Mouse (Mus musculus) heart, embryonic 14.5 days (tissue): ENCODE results near the gene Vwa8. TPM values are rescaled to one million over a fixed set of nuclear protein-coding genes. Genes with fewer than 3 reads are reported as not detected.

ENCODE experiments used
- ATAC-seq: fragments of 200-750 bp; cut with Nextera tagmentation; 2 replicates; pipeline ENCODE4 v1.8.0; 2017; ENCODE audit warnings: low read depth, moderate TSS enrichment; ENCODE audit not compliant: insufficient number of reproducible peaks, insufficient read depth, low FRiP score
- H3K27ac ChIP-seq, 2 experiments: fragments of 200-500 bp in 1 of 2; fragments of 300-500 bp in 1 of 2; sonication (generic) in 1 of 2; replicated peaks in 1 of 2; 2 replicates each; pipeline ENCODE4 v1.5.1; 2012 to 2014; ENCODE audit warnings: low read depth in 2 of 2, low read length in 2 of 2, control low read depth in 1 of 2, mild to moderate bottlenecking in 1 of 2, mixed read lengths in 1 of 2; ENCODE audit not compliant: control insufficient read depth in 1 of 2, insufficient read depth in 1 of 2
- H3K27me3 ChIP-seq: fragments of 300-500 bp; sonication (generic); 2 replicates; pipeline ENCODE4 v1.6.1; 2014; ENCODE audit warnings: mild to moderate bottlenecking, low read length, control low read depth; ENCODE audit not compliant: control insufficient read depth, insufficient read depth
- H3K36me3 ChIP-seq: fragments of 300-500 bp; sonication (generic); 2 replicates; pipeline ENCODE4 v1.6.1; 2014; ENCODE audit warnings: mild to moderate bottlenecking, control low read depth, low read length, mixed read lengths; ENCODE audit not compliant: control insufficient read depth, insufficient read depth
- H3K4me1 ChIP-seq, 2 experiments: fragments of 200-500 bp in 1 of 2; fragments of 300-500 bp in 1 of 2; sonication (generic) in 1 of 2; 2 replicates each; pipeline ENCODE4 v1.6.1; 2012 to 2014; ENCODE audit warnings: low read length in 2 of 2, control low read depth in 1 of 2, mixed read lengths in 1 of 2; ENCODE audit not compliant: control insufficient read depth in 2 of 2, insufficient read depth in 2 of 2
- H3K4me2 ChIP-seq: fragments of 300-500 bp; sonication (generic); 2 replicates; pipeline ENCODE4 v1.6.1; 2014; ENCODE audit warnings: mild to moderate bottlenecking, low read length
- H3K4me3 ChIP-seq, 2 experiments: fragments of 200-500 bp in 1 of 2; fragments of 300-500 bp in 1 of 2; sonication (generic) in 1 of 2; 2 replicates each; pipeline ENCODE4 v1.5.1; 2012 to 2014; ENCODE audit warnings: low read length in 2 of 2, mild to moderate bottlenecking in 2 of 2, control low read depth in 1 of 2, low read depth in 1 of 2, moderate library complexity in 1 of 2; ENCODE audit not compliant: control insufficient read depth in 1 of 2, insufficient read depth in 1 of 2
- H3K9ac ChIP-seq: fragments of 300-500 bp; sonication (generic); 2 replicates; pipeline ENCODE4 v1.6.1; 2014; ENCODE audit warnings: mild to moderate bottlenecking, low read length
- H3K9me3 ChIP-seq: fragments of 300-500 bp; sonication (generic); 2 replicates; pipeline ENCODE4 v1.6.1; 2016; ENCODE audit warnings: low read length, control low read depth; ENCODE audit not compliant: control insufficient read depth
- WGBS: fragments of 180-500 bp; shearing (Covaris S2); extraction: QIAGEN DNeasy Blood & Tissue Kit; methylation state at CpG from one replicate; pipeline ENCODE4 v1.1.7; 2014; 5-methylcytosine and 5-hydroxymethylcytosine counted together
- polyA plus RNA-seq: library from polyadenylated mRNA; unstranded; fragments of >200 nt; fragmentation: Nextera tagmentation; extraction: Ambion mirVana; gene quantifications from 2 replicates; pipeline ENCODE4 v1.2.1, GENCODE M21; 2014

Gene Vwa8
- polyA plus RNA-seq, 1 experiment from 2014 or later, result 23.1 TPM

DNA sequence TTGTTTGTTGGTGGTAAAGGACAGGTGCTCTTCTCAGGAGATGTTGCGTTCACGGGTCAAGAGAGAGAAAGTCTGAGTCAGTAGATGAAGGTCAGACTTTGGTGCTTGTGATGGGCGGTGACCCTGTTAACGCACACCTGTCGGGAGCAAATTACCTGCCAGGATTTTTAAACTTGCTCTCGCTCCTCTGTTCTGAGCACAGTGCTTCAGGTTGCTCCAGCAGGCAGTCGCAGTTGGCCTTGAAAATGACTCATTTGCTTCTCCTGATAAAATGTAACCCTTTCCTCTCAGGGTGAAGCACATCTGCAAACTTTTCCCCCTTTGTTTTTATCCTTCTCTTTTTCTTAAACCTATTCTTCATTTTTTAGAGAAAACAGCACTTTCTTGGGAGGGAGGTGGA, 234.7 kb downstream of the Vwa8 start:
- no peaks in the 10 kb centered on the region for H3K9me3 ChIP-seq
- no peak for ATAC-seq
- no peaks in the 10 kb centered on the region for H3K36me3 ChIP-seq
- H3K4me2 ChIP-seq, result no peak overlapping the region
- WGBS, result 46% methylated on average over 7 of the region's 7 CpGs
- peaks cover 3 to 4% of the 10 kb centered on the region in 2 experiments; a peak in 3 of 4 replicates for H3K4me1 ChIP-seq
- H3K27me3 ChIP-seq, result no peaks in the 10 kb centered on the region
- H3K9ac ChIP-seq, result no peak overlapping the region
- H3K27ac ChIP-seq, result peak overlapping the region in 1 of 2 experiments; percentile 14; a peak in 1 of 4 replicates
- H3K4me3 ChIP-seq, result no peak overlapping the region

- ATAC-seq, result no peak
- no peaks in the 10 kb centered on the region for H3K36me3 ChIP-seq
- no peaks in the 10 kb centered on the region for H3K9me3 ChIP-seq
- H3K4me2 ChIP-seq, result no peak overlapping the region
- no peak overlapping the region for H3K27ac ChIP-seq
- H3K27me3 ChIP-seq, result no peaks in the 10 kb centered on the region
- 69% methylated on average over 5 of the region's 5 CpGs for WGBS
- H3K4me3 ChIP-seq, result no peak overlapping the region
- H3K9ac ChIP-seq, result no peak overlapping the region
- H3K4me1 ChIP-seq, result peaks cover 9 to 16% of the 10 kb centered on the region in 2 experiments
Measured at GRCm38 (mm10) chr14:79086006-79086405, 237.2 kb downstream of the Vwa8 start.

GRCm38 (mm10) chr14:79089464-79089863, 240.6 kb downstream of the Vwa8 start:
- 24% methylated on average over 2 of the region's 2 CpGs for WGBS
- ATAC-seq, result peak; percentile 54; the same call in 1 of the 2 replicates

DNA sequence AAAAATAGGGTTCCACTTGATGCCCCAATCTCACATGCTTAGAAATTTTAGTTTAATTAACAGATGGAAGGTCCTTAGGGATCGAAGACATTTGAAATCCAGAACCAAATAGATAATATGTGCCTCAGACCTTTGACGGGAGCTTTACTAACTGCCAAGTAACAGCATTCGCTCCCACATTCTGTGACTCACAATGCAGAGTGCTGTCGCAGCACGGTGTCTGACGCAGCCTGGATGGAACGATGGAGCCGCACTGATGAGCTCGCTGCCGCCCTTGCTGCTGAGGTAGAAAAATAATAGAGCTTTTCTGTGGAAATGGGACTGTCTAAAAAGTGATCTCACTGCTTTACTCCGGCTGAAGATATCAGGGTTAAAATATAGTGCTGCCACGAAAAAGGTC, 248.3 kb downstream of the Vwa8 start:
- no peak for ATAC-seq
- Histone ChIP-seq H3K4me2 (no peak overlapping the region), H3K4me1 (peaks cover 6 to 10% of the 10 kb centered on the region in 2 experiments), H3K9me3 (peaks cover 7% of the 10 kb centered on the region), H3K27ac (no peak overlapping the region), H3K27me3 (no peaks in the 10 kb centered on the region), H3K36me3 (peaks cover 16% of the 10 kb centered on the region), H3K4me3 (no peak overlapping the region), H3K9ac (no peak overlapping the region)
- 83% methylated on average over 12 of the region's 12 CpGs for WGBS

More at GRCm38 (mm10) chr14:79089464-79089863, 240.6 kb downstream of the Vwa8 start:
- Histone ChIP-seq H3K36me3 (peaks cover 6% of the 10 kb centered on the region), H3K27me3 (no peaks in the 10 kb centered on the region), H3K4me1 (peaks cover 6 to 12% of the 10 kb centered on the region in 2 experiments), H3K4me2 (peak overlapping the region; percentile 21; the same call in 1 of the 2 replicates), H3K4me3 (no peak overlapping the region), H3K27ac (peak overlapping the region; percentile 68 to 78), H3K9ac (no peak overlapping the region), H3K9me3 (peaks cover 5% of the 10 kb centered on the region)

- peaks cover 3% of the 10 kb centered on the region; the same call in 1 of the 2 replicates for H3K9me3 ChIP-seq
- no peak; the same call in 1 of the 2 replicates for ATAC-seq
- peak overlapping the region; percentile 28 for H3K4me2 ChIP-seq
- 27% methylated on average over 14 of the region's 14 CpGs for WGBS
- H3K27me3 ChIP-seq, result no peaks in the 10 kb centered on the region
- H3K4me1 ChIP-seq, result peaks cover 9 to 18% of the 10 kb centered on the region in 2 experiments
- H3K36me3 ChIP-seq, result no peaks in the 10 kb centered on the region
- H3K4me3 ChIP-seq, result no peak overlapping the region
- H3K9ac ChIP-seq, result no peak overlapping the region
- H3K27ac ChIP-seq, result no peak overlapping the region
Measured at GRCm38 (mm10) chr14:79106655-79107515, 258.0 kb downstream of the Vwa8 start.

DNA sequence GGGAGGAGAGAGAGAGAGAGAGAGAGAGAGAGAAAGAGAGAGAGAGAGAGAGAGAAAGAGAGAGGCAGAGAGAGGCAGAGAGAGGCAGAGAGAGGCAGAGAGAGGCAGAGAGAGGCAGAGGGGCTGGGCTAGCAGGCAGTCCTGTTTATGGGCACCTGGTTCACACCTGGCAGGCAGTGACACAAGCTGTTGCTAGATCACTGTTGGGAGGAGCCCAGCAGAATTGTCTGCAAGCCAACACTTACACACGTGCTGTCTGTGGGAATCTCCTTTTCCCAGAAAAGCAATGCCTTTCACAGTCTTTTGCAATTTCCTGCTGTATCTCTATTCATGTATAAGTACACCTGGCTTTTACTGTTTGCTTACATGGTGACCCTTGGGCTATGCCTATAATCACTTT, 260.5 kb downstream of the Vwa8 start:
- H3K27me3 ChIP-seq, result no peaks in the 10 kb centered on the region
- H3K9me3 ChIP-seq, result peaks cover 3% of the 10 kb centered on the region; the same call in 1 of the 2 replicates
- ATAC-seq, result no peak
- no peak overlapping the region for H3K4me3 ChIP-seq
- no peaks in the 10 kb centered on the region; a peak in 1 of 4 replicates for H3K4me1 ChIP-seq
- H3K27ac ChIP-seq, result no peak overlapping the region
- 29% methylated on average over 1 of the region's 1 CpGs for WGBS
- no peak overlapping the region for H3K9ac ChIP-seq
- H3K36me3 ChIP-seq, result no peaks in the 10 kb centered on the region
- no peak overlapping the region for H3K4me2 ChIP-seq

GRCm38 (mm10) chr14:79110012-79110411, 261.2 kb downstream of the Vwa8 start:
- no peak overlapping the region for H3K9ac ChIP-seq
- ATAC-seq, result no peak
- H3K4me1 ChIP-seq, result no peaks in the 10 kb centered on the region; a peak in 1 of 4 replicates
- no peak overlapping the region for H3K4me2 ChIP-seq
- no peaks in the 10 kb centered on the region for H3K27me3 ChIP-seq
- no peak overlapping the region for H3K27ac ChIP-seq
- WGBS, result 49% methylated on average over 3 of the region's 3 CpGs
- no peak overlapping the region for H3K4me3 ChIP-seq
- no peaks in the 10 kb centered on the region for H3K36me3 ChIP-seq
- peaks cover 3% of the 10 kb centered on the region; the same call in 1 of the 2 replicates for H3K9me3 ChIP-seq
